ENCODE assay signal across 8 mouse cellular contexts in the genomic region with DNA sequence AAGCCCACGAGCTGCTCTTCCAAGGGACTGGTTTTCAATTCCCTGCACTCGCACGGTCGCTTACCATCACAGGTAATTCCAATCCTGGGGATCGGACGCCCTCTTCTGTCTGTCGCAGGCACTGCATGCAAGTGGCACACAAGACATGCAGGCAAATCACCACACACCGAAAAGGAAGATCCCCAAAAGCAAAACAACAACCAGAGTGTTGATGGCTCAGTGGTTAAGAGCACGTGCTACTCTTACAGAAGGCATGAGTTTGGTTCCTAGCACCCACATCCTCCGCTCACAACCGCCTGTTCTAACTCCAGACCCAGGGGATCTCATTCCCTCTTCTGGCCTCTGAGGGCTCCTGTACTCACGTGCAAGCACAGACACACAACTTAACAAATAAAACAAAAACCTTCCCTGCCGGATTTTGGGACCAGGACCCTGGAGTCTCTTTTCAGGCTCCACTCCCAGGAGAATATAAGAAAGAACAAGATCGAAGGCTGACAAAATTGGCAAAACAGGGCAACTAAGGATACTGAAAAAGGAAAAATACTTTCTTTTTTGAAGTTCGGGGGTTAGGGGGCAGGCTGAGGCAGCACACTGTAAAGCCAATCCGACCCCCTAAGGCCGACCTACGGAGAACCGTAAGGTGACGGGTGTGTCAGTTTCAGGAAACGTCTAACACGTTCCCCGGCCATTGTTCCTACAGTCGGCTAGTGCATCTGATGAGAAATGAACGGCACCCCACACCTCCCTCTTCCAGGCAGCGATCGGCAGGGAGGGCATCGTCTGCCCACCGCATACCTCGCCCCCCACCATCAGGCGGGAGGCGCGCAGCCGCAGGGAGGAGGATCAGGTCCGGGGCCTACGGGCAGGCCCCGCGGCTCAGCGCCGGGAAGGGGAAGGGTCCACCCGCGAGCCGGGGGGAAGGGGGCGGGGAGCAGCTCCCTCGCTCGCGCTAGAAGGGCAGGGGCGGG. TPM values are rescaled to one million over a fixed set of nuclear protein-coding genes. Genes with fewer than 3 reads are reported as not detected.
DNase-seq lines count a peak whose midpoint lies in the region; ATAC-seq and TF ChIP-seq lines count a peak whose summit lies in the region.

No protein-coding gene starts in this region.

- peaks cover 17% of the 10 kb centered on the region for H3K4me1 ChIP-seq in kidney, adult 2 months (ENCODE audit: control insufficient read depth, insufficient read depth, low read length)
- peaks cover 54% of the 10 kb centered on the region for H3K4me1 ChIP-seq in liver, embryonic 13.5 days (replicated peaks)

- no peak overlapping the region for H3K27ac ChIP-seq in kidney, adult 2 months (ENCODE audit: insufficient read depth, low read depth, low read length)
- H3K27ac ChIP-seq in liver, embryonic 13.5 days: peak overlapping the region; percentile 86

- DNase-seq in CD8-positive naive resting alpha-beta T cell, adult 2 months (ENCODE audit: low read depth in 2 of 2, low spot score in 2 of 2): peak; percentile 61 to 72
- DNase-seq in adrenal gland, postnatal 14 days: peak; percentile 79
- DNase-seq in embryo, embryonic 9.5 days (ENCODE audit: extremely low spot score): peak; percentile 76
- DNase-seq in heart, adult 8-10 months (ENCODE audit: low spot score): peak; percentile 18
- DNase-seq in kidney, adult 2 months: peak; percentile 67
- DNase-seq in liver, embryonic 13.5 days: peak; percentile 73
- peak; percentile 65 to 74 for DNase-seq in natural killer cell, adult 2 months (ENCODE audit: low spot score in 2 of 2)
- DNase-seq in thymus, adult 18-20 months: peak; percentile 28 to 45

- H3K4me3 ChIP-seq in kidney, adult 2 months (ENCODE audit: insufficient read depth, low read depth, low read length): peak overlapping the region; percentile 76
- peak overlapping the region; percentile 99 for H3K4me3 ChIP-seq in liver, embryonic 13.5 days (replicated peaks)

- peak overlapping the region; percentile 96 for H3K4me2 ChIP-seq in liver, embryonic 13.5 days

- no peaks in the 10 kb centered on the region for H3K36me3 ChIP-seq in kidney, adult 2 months (ENCODE audit: control insufficient read depth, insufficient read depth, low read length)
- H3K36me3 ChIP-seq in liver, embryonic 13.5 days: peaks cover 42% of the 10 kb centered on the region

- H3K9ac ChIP-seq in liver, embryonic 13.5 days: peak overlapping the region; percentile 93

- TF ChIP-seq POLR2A in kidney, adult 2 months (IDR thresholded peaks at IDR 0.05; ENCODE audit: low read depth, low read length): no peak

- no peaks in the 10 kb centered on the region for H3K9me3 ChIP-seq in liver, embryonic 13.5 days (replicated peaks)

- TF ChIP-seq CTCF in kidney, adult 2 months (conservative IDR thresholded peaks at IDR 0.05; ENCODE audit: insufficient read depth, insufficient read length, low read depth, low read length): peak; percentile 71

- no peaks in the 10 kb centered on the region for H3K27me3 ChIP-seq in kidney, adult 2 months (replicated peaks; ENCODE audit: control insufficient read depth, insufficient read depth, low read length)
- no peaks in the 10 kb centered on the region for H3K27me3 ChIP-seq in liver, embryonic 13.5 days

- peak; percentile 43 for ATAC-seq in liver, embryonic 13.5 days (ENCODE audit: low read depth)

- WGBS in kidney, adult 2 months: 2% methylated on average over 48 of the region's 48 CpGs
- 1% methylated on average over 48 of the region's 48 CpGs for WGBS in liver, embryonic 13.5 days (ENCODE audit: insufficient replicate concordance)

RNA-seq across cellular contexts. Expression of gene Slc39a9, which starts 0.7 kb away (rescaled TPM):
- total RNA-seq in adrenal gland, postnatal 14 days (2021): 37.6 and 37.9 TPM in 2 replicates
- 10 to 100 TPM; 13.7 to 17.9 (median 14.7) TPM for total RNA-seq in heart, adult 8-10 months (2022)
- 48.3 and 58.2 TPM in 2 replicates for polyA plus RNA-seq in kidney, adult 2 months (2012; rRNA removed)
- polyA plus RNA-seq in liver, embryonic 13.5 days (2015; fragmentation: Nextera tagmentation; extraction: Ambion mirVana): 9.5 and 13.0 TPM in 2 replicates

RNA-seq across cellular contexts. Expression of gene Erh, which starts 1.1 kb away (rescaled TPM):
- total RNA-seq in adrenal gland, postnatal 14 days (2021): 50.4 and 63.7 TPM in 2 replicates
- total RNA-seq in heart, adult 8-10 months (2022): 10 to 100 TPM; 16.3 to 23.0 (median 21.1) TPM
- 23.3 and 36.8 TPM in 2 replicates for polyA plus RNA-seq in kidney, adult 2 months (2012; rRNA removed)
- polyA plus RNA-seq in liver, embryonic 13.5 days (2015; fragmentation: Nextera tagmentation; extraction: Ambion mirVana): 170 and 193 TPM in 2 replicates

RNA-seq across cellular contexts. Expression of gene Plekhd1, which starts 49.4 kb away (rescaled TPM):
- total RNA-seq in adrenal gland, postnatal 14 days (2021): 0.60 TPM in 1 of 2 replicates, not detected in the other
- total RNA-seq in heart, adult 8-10 months (2022): under 1 TPM in 2 of 4 experiments, not detected in 2; 0.09 to 0.20 TPM
- 7.4 and 8.8 TPM in 2 replicates for polyA plus RNA-seq in kidney, adult 2 months (2012; rRNA removed)
- 0.14 and 0.35 TPM in 2 replicates for polyA plus RNA-seq in liver, embryonic 13.5 days (2015; fragmentation: Nextera tagmentation; extraction: Ambion mirVana)

Comparison
In these comparisons a context has a peak if more than half of its experiments do, and no peak if none do; other contexts are left out.
1. DNase-seq: peak in every context shown above with its lines; median percentile 79 in adrenal gland, postnatal 14 days; 76 in embryo, embryonic 9.5 days; 73 in liver, embryonic 13.5 days; 70 in natural killer cell, adult 2 months; 67 in kidney, adult 2 months; 66 in CD8-positive naive resting alpha-beta T cell, adult 2 months; 36 in thymus, adult 18-20 months; 18 in heart, adult 8-10 months.